Mouse (Mus musculus) limb, embryonic 12.5 days (tissue): ENCODE results near the gene Tmem239. TPM values are rescaled to one million over a fixed set of nuclear protein-coding genes. Genes with fewer than 3 reads are reported as not detected.
"Not testable (repeated sequence)": the region's sequence is repeated elsewhere in the genome, so short reads cannot be mapped to it uniquely, and the experiment has no call there.

Experiments used
- ATAC-seq: fragments of 200-750 bp; cut with Nextera tagmentation; 2 replicates; pipeline ENCODE4 v1.8.0; 2017; ENCODE audit warnings: low read depth, moderate TSS enrichment; ENCODE audit not compliant: insufficient number of reproducible peaks, insufficient read depth, low FRiP score, low TSS enrichment
- H3K27ac ChIP-seq: fragments of 300-500 bp; sonication (generic); 2 replicates; pipeline ENCODE4 v1.5.1; 2016; ENCODE audit warnings: mild to moderate bottlenecking, moderate library complexity
- H3K27me3 ChIP-seq: fragments of 300-500 bp; sonication (generic); 2 replicates; pipeline ENCODE4 v1.6.1; 2016; ENCODE audit warnings: mild to moderate bottlenecking, moderate library complexity
- H3K36me3 ChIP-seq: fragments of 300-500 bp; sonication (generic); 2 replicates; pipeline ENCODE4 v1.6.1; 2016; ENCODE audit warnings: mild to moderate bottlenecking, moderate library complexity
- H3K4me1 ChIP-seq: fragments of 300-500 bp; sonication (generic); replicated peaks from 2 replicates; pipeline ENCODE4 v1.6.1; 2016
- H3K4me2 ChIP-seq: fragments of 300-500 bp; sonication (generic); 2 replicates; pipeline ENCODE4 v1.6.1; 2016; ENCODE audit warnings: mild to moderate bottlenecking, moderate library complexity
- H3K4me3 ChIP-seq: fragments of 300-500 bp; sonication (generic); replicated peaks from 2 replicates; pipeline ENCODE4 v1.5.1; 2016; ENCODE audit warnings: mild to moderate bottlenecking
- H3K9ac ChIP-seq: fragments of 300-500 bp; sonication (generic); replicated peaks from 2 replicates; pipeline ENCODE4 v1.6.1; 2016; ENCODE audit warnings: mild to moderate bottlenecking, moderate library complexity
- H3K9me3 ChIP-seq: fragments of 300-500 bp; sonication (generic); 2 replicates; pipeline ENCODE4 v1.6.1; 2016; ENCODE audit warnings: mild to moderate bottlenecking, moderate library complexity
- WGBS: fragments of 180-500 bp; shearing (Covaris S2); methylation state at CpG from one replicate; pipeline ENCODE4 v1.1.7; 2016; 5-methylcytosine and 5-hydroxymethylcytosine counted together
- polyA plus RNA-seq: library from polyadenylated mRNA; unstranded; fragments of >200 nt; fragmentation: Nextera tagmentation; extraction: Ambion mirVana; gene quantifications from 2 replicates; pipeline ENCODE4 v1.2.1, GENCODE M21; 2016

Gene Tmem239
- not detected in 2 replicates for polyA plus RNA-seq

- 74% methylated on average over 2 of the region's 2 CpGs for WGBS
Measured at GRCm38 (mm10) chr2:130406178-130406577, at the start of gene Tmem239. TSS of gene Tmem239 (plus strand) at chr2:130406478.

GRCm38 (mm10) chr2:130357551-130357950 is 48.7 kb upstream of the Tmem239 start:
- peaks cover 8% of the 10 kb centered on the region; the same call in 1 of the 2 replicates for H3K4me1 ChIP-seq
- H3K4me3 ChIP-seq, result no peak overlapping the region
- no peak overlapping the region for H3K27ac ChIP-seq
- WGBS, result 95% methylated on average over 5 of the region's 5 CpGs
- peaks cover 58% of the 10 kb centered on the region for H3K27me3 ChIP-seq
- no peak for ATAC-seq
- H3K4me2 ChIP-seq, result no peak overlapping the region
- no peaks in the 10 kb centered on the region for H3K36me3 ChIP-seq
- no peaks in the 10 kb centered on the region for H3K9me3 ChIP-seq
- H3K9ac ChIP-seq, result no peak overlapping the region

More at GRCm38 (mm10) chr2:130406178-130406577, at the start of gene Tmem239:
- Histone ChIP-seq H3K27me3 (peaks cover 3% of the 10 kb centered on the region; the same call in 1 of the 2 replicates), H3K4me3 (no peak within 1 kb of the TSS), H3K36me3 (no peaks in the 10 kb centered on the region), H3K9ac (no peak within 1 kb of the TSS), H3K4me1 (peaks cover 22% of the 10 kb centered on the region), H3K27ac (no peak within 1 kb of the TSS), H3K4me2 (no peak within 1 kb of the TSS), H3K9me3 (no peaks in the 10 kb centered on the region)
- ATAC-seq, result no peak

GRCm38 (mm10) chr2:130358852-130359251 is 47.4 kb upstream of the Tmem239 start:
- WGBS, result 4% methylated on average over 5 of the region's 5 CpGs
- Histone ChIP-seq H3K4me2 (no peak overlapping the region), H3K4me3 (no peak overlapping the region), H3K27me3 (peaks cover 71% of the 10 kb centered on the region), H3K27ac (no peak overlapping the region), H3K9ac (no peak overlapping the region), H3K4me1 (peaks cover 8% of the 10 kb centered on the region; the same call in 1 of the 2 replicates), H3K36me3 (no peaks in the 10 kb centered on the region), H3K9me3 (no peaks in the 10 kb centered on the region)
- no peak for ATAC-seq

GRCm38 (mm10) chr2:130362511-130363026 is 43.7 kb upstream of the Tmem239 start:
- H3K36me3 ChIP-seq, result no peaks in the 10 kb centered on the region
- peak overlapping the region; percentile 15; the same call in 1 of the 2 replicates for H3K4me2 ChIP-seq
- peak overlapping the region; percentile 20 for H3K4me3 ChIP-seq
- no peak overlapping the region for H3K27ac ChIP-seq
- peaks cover 14% of the 10 kb centered on the region for H3K4me1 ChIP-seq
- H3K9me3 ChIP-seq, result no peaks in the 10 kb centered on the region
- 3% methylated on average over 14 of the region's 14 CpGs for WGBS
- no peak for ATAC-seq
- no peak overlapping the region for H3K9ac ChIP-seq
- H3K27me3 ChIP-seq, result peaks cover 96% of the 10 kb centered on the region

GRCm38 (mm10) chr2:130365211-130366094 is 40.8 kb upstream of the Tmem239 start:
- peak overlapping the region; percentile 65 for H3K4me2 ChIP-seq
- no peaks in the 10 kb centered on the region for H3K36me3 ChIP-seq
- H3K9me3 ChIP-seq, result no peaks in the 10 kb centered on the region
- ATAC-seq, result no peak
- H3K4me1 ChIP-seq, result peaks cover 14% of the 10 kb centered on the region
- H3K27me3 ChIP-seq, result peaks cover 71% of the 10 kb centered on the region
- no peak overlapping the region for H3K27ac ChIP-seq
- H3K4me3 ChIP-seq, result peak overlapping the region; percentile 43
- 7% methylated on average over 30 of the region's 30 CpGs for WGBS
- peak overlapping the region; percentile 53; the same call in 1 of the 2 replicates for H3K9ac ChIP-seq

- Histone ChIP-seq H3K4me1 (peaks cover 6% of the 10 kb centered on the region), H3K27me3 (peaks cover 52% of the 10 kb centered on the region), H3K9ac (no peak overlapping the region), H3K9me3 (no peaks in the 10 kb centered on the region), H3K36me3 (no peaks in the 10 kb centered on the region), H3K4me2 (no peak overlapping the region), H3K27ac (no peak overlapping the region), H3K4me3 (no peak overlapping the region)
- 76% methylated on average over 4 of the region's 4 CpGs for WGBS
- ATAC-seq, result no peak
Measured at GRCm38 (mm10) chr2:130367386-130367785, 38.9 kb upstream of the Tmem239 start.

GRCm38 (mm10) chr2:130373026-130373425 is 33.3 kb upstream of the Tmem239 start:
- not testable (repeated sequence) for H3K27me3 ChIP-seq, H3K27ac ChIP-seq, ATAC-seq, H3K9ac ChIP-seq, H3K4me3 ChIP-seq, H3K36me3 ChIP-seq, H3K4me2 ChIP-seq, H3K9me3 ChIP-seq, H3K4me1 ChIP-seq
- 15% methylated on average over 1 of the region's 1 CpGs for WGBS

GRCm38 (mm10) chr2:130374951-130375350 is 31.3 kb upstream of the Tmem239 start:
- Histone ChIP-seq H3K27me3 (peaks cover 4% of the 10 kb centered on the region; the same call in 1 of the 2 replicates), H3K4me1 (no peaks in the 10 kb centered on the region), H3K9me3 (no peaks in the 10 kb centered on the region), H3K9ac (no peak overlapping the region), H3K4me2 (no peak overlapping the region), H3K27ac (no peak overlapping the region), H3K36me3 (no peaks in the 10 kb centered on the region), H3K4me3 (no peak overlapping the region)
- 81% methylated on average over 4 of the region's 4 CpGs for WGBS
- no peak for ATAC-seq

GRCm38 (mm10) chr2:130383205-130383604 is 23.1 kb upstream of the Tmem239 start:
- 45% methylated on average over 3 of the region's 3 CpGs for WGBS
- 0 out of 2 replicates have a peak, but pooled peaks cover 4% of the 10 kb centered on the region for H3K9me3 ChIP-seq
- no peaks in the 10 kb centered on the region; the same call in 1 of the 2 replicates for H3K4me1 ChIP-seq
- no peak overlapping the region for H3K27ac ChIP-seq
- H3K9ac ChIP-seq, result no peak overlapping the region
- no peak overlapping the region for H3K4me3 ChIP-seq
- no peak for ATAC-seq
- H3K36me3 ChIP-seq, result no peaks in the 10 kb centered on the region
- H3K4me2 ChIP-seq, result no peak overlapping the region
- no peaks in the 10 kb centered on the region for H3K27me3 ChIP-seq

GRCm38 (mm10) chr2:130383895-130384294 is 22.4 kb upstream of the Tmem239 start:
- H3K27me3 ChIP-seq, result no peaks in the 10 kb centered on the region

GRCm38 (mm10) chr2:130386212-130386611 is 20.1 kb upstream of the Tmem239 start:
- no peak overlapping the region for H3K4me2 ChIP-seq
- H3K4me3 ChIP-seq, result no peak overlapping the region
- ATAC-seq, result no peak
- 62% methylated on average over 1 of the region's 1 CpGs for WGBS
- 0 out of 2 replicates have a peak, but pooled peaks cover 4% of the 10 kb centered on the region for H3K9me3 ChIP-seq
- H3K9ac ChIP-seq, result no peak overlapping the region
- H3K4me1 ChIP-seq, result no peaks in the 10 kb centered on the region; the same call in 1 of the 2 replicates
- peaks cover 16% of the 10 kb centered on the region for H3K36me3 ChIP-seq
- H3K27ac ChIP-seq, result no peak overlapping the region
- H3K27me3 ChIP-seq, result no peaks in the 10 kb centered on the region

More at GRCm38 (mm10) chr2:130383895-130384294, 22.4 kb upstream of the Tmem239 start:
- Histone ChIP-seq H3K4me1 (no peaks in the 10 kb centered on the region; the same call in 1 of the 2 replicates), H3K27ac (no peak overlapping the region), H3K36me3 (0 out of 2 replicates have a peak, but pooled peaks cover under 1% of the 10 kb centered on the region), H3K9ac (no peak overlapping the region), H3K9me3 (0 out of 2 replicates have a peak, but pooled peaks cover 4% of the 10 kb centered on the region), H3K4me3 (no peak overlapping the region), H3K4me2 (no peak overlapping the region)
- ATAC-seq, result no peak
- WGBS, result 74% methylated on average over 6 of the region's 6 CpGs
